Mouse (Mus musculus) brain, embryonic 18.5 days (tissue): ENCODE measurements around the gene Dpy19l1.
A peak's percentile ranks its signal among the peaks of the same experiment; 100 is the strongest.

ENCODE experiments used
- DNase-seq: peaks from one replicate; pipeline ENCODE4 v3.0.0-alpha.2; 2012; ENCODE audit warnings: low read depth, low spot score

The Dpy19l1 gene

DNA sequence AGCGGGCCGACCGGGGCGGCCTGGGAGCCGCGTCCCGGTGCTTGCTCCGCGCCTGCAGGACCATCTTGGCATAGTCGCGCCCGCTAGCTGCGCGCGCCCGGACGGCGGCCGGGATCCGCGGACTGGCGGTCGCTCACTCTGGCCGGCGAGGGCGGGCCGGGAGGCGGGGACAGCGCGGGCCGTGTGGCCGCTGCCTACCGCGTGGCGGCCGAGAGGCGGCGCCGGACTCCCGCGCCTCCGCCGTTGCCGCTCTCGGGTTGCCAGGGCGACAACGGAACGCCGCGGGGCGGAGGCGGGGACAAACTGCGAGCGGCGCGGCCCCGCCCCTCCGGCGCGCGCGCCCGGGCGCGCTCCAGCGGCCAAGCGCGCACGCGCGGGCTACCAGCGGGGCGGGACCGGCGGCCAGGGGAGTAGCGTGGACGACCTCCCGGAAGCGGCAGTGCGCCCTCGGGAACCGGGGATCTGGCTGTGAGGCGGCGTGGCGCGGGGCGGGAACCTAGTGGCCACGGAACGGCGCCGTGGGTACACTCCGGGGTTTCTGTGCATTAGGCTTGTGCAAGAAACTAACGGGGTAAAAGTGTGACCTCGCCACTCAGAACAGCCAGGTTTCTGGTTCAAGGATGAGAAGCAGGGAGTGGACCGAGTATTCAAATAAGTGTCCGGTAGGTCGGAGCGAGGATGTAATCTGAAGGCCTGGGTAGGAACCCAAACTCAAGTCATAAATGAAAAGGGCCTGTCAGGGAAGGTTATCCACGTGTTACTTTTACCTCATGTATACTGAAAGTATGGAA, at the start of gene Dpy19l1:
Gene Dpy19l1 (minus strand): TSS at position 74 of the 791 bp plus-strand sequence.
- DNase-seq = peak; percentile 69

DNA sequence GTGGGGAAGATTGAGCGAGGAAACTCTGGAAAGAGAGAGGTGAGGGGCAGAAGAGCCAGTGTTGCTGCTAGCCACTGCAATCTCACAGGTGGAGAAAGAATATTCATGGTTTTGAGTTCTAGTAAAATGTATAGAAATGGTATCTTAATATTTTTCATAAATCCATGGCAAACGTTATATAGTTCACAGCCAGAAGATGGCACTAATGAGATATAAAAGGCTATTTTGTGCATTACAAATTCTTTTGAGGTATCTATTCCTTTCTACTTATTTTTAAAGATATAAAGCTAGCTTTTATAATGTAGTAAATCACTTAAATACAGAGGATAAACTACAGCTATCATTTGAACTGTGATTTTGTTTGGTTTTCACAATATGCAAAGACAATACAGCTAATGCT, 35.2 kb upstream of the Dpy19l1 start:
- no peak for DNase-seq

DNA sequence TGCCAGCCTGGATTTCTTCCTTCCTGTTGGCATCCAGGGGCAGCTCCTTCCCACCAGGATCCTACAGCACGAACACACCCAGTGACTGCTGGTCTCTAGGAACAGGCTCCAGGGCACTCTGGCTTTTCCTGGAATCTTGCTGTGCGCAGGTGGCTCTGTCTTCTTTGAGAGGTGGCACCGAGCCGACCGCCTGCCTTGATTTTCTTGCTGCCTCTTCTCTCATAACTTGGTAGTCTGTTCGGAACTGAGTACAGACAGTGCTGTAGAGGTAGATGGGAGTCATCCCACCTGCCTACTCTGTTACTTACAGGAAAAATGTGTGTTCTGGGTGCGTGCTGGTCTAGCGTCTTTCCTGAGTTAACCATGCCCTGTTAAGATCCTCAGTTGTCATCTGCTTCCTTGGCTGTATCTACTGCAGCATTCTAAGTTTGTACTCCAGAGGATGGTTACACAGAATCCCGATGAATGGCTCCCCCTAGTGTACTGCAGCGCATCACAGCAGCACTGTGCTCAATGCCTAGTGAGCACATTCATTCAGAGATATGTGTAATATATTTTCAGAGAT, 13.7 kb upstream of the Dpy19l1 start:
- DNase-seq = no peak

DNA sequence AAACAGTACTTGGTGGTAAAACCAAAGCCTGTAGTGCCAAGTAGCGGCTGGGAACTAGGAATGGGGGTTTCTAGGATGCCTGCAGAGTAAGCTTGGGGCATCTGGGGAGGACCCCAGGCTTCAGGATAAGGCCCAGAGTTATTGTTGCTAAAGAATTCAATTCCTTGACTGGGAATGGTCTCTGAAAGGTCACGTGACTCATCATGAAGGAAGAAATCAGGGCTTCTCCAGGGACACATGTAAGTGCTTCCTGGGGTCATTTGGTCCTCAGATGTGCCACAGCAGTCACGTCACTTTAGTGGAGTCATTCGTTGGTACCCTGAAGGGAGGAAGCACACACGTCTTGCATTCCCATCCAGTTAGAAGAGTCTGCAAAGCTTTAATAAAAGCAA, 11.1 kb upstream of the Dpy19l1 start:
- no peak for DNase-seq

DNA sequence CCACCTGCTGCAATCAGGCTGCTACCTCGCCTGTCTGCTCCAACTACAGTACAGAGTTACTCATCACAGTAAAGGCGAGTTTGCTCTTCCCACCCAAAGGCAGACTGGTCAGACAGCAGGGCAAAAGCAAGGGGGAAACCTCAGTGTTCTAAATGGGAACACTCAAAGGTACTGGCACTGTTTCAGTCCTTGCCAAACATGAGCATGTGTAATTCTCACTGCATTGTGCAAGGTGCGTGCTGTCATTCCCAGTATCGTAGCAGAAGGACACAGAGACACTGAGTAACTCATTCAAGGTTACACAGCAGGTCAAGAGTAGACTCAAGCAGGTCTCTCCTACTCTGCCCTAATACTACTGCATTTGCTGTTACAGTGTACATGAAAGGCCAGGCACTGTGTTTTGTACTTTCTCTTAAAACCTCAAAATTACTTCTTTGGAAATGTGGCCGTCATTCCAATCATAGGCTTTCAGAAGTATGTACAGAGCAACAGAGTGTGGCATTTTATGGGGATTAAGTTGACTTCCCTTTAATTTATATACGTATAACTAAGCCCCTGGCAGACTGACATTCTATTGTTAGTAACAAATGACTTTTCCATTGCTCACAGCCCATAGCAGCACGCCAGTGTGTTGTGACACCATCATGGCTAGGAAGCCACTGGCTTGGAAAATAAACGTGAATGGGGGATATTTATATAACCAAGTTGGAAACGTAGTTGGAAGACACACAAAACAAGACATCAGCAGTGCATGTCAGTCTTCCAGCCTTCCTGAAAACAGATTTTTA, 10.5 kb upstream of the Dpy19l1 start:
- DNase-seq = no peak

DNA sequence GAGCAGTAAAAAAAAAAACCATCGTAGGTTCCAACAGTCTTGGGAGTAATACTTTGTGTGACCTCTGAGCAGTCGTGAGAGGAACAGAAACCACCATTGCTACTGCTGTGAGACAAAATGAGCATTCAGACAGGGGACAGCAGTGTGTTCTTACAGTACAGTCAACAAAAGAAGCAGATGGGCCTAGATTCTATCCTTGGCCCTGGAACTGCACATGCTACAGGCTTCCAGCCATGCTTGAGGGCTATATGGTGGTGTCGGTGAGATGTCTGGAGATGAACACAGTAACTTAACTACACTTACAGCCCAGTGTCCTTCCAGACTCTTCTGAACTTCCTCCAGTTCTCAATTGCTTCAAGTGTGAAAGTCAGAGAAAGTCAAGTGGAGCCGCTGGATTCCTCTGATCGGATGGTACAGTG, 9.2 kb upstream of the Dpy19l1 start:
- DNase-seq = no peak

DNA sequence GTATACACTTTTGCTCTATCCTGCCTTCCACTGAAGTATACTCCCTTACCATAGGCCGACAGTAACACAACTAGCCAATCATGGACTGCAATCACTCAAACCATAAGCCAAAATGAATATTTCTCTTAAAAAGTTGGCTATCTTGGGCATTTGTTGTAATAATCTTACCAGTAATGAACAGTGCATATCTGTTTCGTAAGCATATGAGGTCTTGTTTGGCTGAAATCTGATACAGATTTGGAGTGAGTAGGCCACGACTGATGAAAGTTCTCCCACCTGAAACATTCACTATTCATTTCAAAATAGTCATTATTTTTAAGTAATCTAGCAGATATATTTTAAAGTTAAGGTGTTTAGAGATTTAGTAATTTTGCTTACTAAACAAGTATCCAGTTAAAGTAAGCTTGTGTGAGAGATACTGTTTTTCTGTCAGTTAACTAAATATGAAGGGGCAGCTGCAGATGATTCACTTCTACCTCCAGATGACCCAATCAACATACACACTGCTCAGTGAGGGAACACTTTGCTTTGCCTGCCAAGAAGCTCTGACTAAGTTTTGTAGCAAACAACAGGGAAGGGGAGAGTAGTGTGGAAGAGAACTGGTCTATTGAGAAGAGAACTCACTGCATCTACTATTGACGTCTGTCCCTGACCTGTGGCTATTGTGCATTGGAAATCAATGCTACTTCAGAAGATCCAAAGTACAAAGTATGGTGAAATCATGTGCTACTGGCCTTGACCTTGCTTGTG, 8.6 kb upstream of the Dpy19l1 start:
- no peak for DNase-seq

DNA sequence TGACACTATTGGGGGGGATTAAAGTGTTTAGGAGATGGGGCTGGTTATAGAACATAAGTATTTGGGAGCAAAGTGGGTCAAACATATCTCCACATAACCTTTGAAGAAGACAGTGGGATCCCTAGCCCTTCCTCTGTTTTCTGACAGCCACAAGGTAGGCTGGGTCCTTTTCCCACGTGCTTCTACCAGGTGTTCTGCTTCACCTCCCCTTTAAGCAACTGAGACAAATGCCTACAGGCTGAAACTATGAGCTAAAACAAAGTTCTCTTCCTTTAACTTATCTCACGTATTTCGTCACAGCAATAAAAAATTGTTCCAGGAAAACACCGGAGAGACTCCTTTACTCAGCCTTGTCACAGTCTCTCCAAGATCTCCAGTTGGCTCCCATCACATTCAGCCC, 5.9 kb upstream of the Dpy19l1 start:
- DNase-seq = no peak

DNA sequence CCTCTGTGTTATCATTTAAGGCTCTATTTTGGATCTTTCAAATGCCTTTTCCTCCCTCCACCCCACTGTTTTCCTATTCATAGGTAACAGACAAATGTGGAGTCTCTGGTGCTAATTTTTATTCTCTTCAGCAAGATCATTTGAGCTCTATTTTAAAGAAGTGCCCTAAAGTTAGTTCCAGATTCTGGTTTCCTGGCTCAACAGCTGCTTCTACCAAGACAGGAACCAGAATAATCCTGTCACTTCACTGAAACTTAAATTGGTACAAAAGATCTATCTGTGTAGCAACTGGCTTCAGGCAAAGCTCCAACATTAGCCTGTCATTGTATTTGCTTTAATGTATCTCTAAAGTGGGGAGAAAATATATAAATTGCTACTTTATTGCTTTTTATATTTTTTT, 3.6 kb upstream of the Dpy19l1 start:
- no peak for DNase-seq

DNA sequence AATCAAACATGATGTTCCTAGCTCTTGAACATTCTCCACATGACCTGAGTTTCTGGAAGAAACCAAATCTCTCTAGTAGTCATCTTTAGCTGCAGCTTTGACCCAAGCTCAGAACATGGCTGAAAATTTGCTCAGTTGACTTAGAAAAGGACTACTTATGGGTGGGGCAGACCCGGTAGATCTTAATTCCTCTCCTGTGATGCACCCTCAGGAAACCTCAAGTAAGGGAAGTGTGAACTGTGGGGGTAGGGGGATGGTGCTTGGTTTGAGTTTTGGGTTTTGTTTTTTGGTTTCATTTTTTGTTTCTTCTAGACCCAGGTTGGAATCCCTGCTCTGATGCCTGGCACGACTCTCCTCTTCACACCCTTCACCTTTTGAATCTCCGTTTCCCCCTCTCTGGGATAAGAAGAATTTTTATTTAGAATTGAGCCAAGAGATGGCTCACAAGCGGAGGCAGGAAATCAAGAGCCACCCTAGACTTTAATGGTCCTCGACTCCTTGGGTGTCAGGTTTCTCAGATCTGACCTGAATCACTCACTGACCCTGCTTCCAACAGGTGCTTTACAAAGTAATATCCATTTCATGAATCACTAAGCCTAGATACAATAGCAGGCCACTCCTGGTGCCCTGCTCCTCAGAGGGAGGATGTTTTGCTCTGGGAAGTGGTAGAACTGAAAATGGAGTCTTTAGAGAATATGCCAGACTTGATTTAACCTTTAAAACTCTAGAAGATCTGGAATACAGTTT, 2.2 kb upstream of the Dpy19l1 start:
- DNase-seq = no peak

DNA sequence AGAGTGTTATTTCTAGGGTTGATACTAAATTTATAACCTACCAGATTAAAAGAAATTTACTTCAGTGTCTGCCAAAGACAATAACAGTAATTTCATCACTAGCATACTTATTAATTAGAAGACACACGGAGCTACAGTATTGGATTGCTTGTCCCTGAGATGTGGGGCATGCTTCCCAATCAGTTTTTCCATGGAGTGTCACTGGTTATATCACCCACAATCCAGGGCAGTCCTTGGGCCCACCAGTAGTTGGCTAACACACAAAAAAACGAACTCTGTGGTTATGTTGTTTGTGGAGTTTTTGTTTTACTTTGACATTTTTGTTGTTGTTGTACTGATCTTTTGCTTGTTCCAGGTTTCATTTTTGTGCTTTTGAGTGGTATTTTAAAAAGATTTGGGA, 1.4 kb upstream of the Dpy19l1 start:
- no peak for DNase-seq

DNA sequence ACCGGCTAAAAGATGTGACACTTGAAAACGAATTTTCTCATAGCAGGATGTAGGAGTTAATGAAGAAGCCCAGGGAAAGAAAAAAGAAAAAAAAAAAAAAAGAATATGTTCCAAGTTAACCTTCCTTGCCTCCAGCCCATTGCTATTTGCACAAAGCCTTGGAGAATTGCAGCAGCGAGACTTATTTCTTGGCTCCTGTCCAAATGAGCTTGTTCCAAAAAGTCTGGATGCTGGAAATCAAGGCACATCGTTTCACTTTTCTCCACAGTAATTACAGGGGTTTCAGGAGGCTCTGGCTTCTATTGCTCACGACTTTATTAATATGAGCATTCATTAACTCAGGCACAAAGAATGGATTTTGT, 899 bp upstream of the Dpy19l1 start:
- DNase-seq = no peak

DNA sequence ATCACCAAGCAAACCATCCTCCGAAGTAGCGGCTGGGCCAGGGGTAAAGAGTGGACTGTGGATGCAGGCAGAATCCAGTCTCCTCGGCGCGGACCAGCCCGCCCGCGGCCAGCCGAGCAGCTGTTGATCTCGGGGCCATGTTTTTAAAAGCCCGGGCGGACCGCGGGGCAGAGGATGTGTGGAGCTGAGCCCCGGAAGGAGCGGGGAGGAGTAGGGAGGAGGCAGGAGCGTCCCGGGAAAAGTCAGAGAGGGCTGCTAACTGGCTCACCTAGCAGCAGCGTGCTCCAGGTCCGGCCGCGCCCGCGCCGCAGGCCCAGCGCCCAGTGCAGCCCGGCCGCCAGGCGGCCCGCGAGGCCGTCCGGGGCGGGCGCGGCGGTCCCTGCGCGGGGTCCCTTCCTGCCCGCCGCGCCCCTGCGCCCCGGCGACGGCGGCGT, 352 bp downstream of the Dpy19l1 start:
- DNase-seq = no peak

DNA sequence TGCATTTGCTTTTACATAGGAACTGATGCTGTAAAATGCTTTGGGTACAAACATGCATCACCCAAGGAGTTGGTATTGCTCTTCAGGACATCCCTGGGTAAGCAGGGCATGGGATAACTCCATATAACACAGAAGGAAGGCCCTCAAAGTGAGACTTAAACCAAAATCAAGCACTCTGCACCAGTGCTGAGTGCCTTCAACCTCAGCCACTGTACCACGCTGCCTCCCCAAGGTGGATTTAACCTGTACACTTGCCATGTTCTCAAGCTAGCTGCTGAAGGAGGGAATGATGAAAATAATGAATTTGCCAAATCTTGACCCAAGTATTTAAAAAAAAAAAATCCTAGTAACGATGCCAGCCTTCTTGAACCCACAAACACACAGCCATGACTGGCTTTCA, 1.3 kb downstream of the Dpy19l1 start:
- no peak for DNase-seq

DNA sequence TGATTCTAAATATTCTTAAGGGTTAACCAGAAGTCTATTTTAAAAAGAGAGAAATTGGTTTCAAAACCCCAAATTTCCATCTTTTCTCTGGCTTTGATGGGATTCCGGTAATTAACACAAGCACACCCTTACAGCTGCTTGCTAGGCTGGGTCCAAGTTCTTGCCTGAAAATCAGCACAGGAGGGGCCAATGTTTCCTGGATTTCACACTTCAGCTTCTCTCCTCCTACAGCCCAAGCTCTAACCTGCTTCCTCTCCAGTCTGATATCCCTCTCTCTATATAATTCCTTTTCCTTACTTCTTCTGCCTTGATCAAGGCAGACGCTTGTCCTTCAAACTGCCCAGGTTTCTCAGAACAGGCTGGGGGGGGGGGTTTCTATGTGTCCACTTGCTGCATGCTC, 6.7 kb downstream of the Dpy19l1 start:
- no peak for DNase-seq

DNA sequence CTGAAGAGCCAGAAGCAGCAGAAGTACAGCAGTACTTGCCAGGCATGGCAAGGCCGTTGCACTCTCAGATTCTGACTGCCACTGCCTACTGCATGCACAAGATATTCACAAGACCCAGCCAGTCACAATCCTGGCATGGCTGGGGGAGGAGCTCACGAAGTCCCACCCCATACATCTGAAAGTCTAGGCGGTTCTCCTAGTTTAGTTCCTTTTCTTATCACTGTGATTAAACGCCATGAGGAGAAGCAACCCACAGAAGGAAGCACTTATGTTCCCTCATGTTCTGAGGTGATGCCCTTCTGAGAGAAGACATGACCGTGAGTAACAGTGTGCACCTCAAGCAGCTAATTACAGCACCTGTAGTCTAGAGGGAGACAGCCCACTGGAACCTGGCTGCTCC, 12.4 kb downstream of the Dpy19l1 start:
- DNase-seq = no peak

DNA sequence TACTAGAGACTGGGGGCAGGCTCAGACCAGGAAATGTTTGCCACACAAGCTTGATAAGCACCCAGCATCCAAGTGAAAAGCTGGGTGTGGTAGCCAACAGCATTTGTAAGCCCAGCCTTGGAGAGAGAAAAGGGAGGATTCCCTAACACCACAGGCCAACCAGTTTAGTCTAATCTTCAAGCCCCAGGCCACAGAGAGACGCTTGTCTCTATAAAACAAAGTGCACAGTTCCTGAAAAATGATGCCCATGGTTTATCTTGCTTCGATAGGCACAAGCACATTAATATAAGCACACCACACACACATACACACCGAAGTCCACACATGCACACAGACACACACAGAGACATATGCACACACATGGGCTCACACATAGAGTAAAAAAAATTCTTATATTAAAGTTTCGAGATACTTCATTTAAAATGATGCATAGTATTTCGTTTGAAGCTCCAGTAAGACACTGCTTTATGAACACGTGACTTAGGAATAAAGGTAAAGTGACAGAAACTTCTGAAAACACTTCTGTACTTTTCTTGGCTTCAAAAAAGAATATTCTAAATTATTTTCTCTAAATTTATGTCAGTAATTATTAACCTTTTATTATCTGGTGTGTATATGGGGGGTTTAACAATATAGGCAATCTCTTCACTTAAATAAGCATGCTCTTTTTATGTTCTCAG, 14.4 kb downstream of the Dpy19l1 start:
- no peak for DNase-seq

DNA sequence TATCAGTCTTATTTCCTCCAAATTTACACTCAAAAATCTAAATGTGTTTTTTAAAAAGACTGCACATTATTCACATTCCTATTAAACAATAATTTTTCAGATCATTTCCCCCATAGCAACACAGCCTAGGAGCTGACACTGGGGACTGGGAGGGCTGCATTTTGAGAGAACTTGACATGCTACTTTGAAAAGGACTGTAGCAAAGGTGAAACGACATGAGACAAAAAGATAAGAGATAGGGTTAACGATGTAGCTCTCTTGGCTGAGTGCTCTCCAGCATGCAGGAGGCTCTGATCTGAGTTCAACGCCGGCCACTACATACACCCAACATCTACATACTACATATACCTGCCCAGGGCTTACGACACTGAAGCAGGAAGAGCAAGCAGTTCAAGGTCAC, 20.6 kb downstream of the Dpy19l1 start:
- DNase-seq = no peak

DNA sequence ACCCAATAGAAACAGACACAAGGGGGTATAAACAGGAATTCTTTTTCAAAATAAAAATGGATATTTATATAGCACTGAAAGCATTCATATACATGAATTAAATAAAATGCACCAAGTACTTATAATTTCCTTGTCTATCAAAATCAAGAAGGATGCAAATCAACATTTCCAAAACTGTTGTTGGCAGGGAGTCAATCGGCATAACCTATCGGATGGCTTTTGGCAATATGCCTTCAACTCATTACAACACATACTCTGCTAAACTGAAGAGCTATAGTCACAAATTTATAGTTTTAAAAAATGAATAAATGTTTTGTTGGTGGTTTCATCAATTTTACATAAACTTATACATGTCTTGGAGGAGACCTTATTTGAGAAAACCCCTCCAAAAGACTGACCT, 25.7 kb downstream of the Dpy19l1 start:
- DNase-seq = no peak

DNA sequence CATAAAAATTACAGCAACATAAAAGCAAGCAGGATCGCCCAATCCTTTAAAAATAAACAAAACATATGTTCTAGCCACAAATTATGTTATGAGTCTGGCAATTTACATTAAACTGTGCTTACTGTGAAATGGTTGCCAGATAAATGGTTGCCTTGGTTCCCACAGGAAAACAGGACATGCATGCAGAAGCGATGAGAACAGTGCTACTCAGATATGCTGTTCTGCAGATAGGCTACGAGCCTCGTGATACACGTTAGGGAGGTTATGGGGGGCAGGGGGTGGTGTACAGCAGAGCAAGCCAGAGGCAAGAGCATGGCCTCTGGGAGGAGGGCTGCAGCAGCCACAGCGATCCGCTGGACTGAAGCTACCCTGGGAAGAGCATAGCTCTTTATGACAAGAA, 29.1 kb downstream of the Dpy19l1 start:
- no peak for DNase-seq

DNA sequence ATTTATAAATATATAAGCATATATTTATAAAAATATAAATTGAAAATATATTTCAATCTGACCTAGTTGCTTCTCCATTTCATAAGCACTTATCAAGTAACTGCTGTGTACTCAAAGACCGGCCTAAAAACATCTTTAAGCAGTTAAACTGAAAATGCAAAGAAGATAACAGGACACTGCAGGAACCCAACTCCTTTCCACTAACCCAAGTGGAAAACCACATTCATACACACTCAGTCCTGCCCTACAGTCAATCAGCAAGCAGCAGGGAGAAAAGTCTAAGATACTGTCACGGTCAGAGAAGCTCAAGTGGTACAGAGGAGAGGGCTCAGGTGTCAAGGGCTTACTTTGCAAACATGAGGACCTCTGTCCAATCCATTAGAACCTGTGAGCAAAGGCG, 30.4 kb downstream of the Dpy19l1 start:
- no peak for DNase-seq
